Mouse (Mus musculus) v-Abl transformed pro-B cells (cell line): ENCODE data around the gene Prkcz.

Source experiments
- in situ Hi-C, 2 experiments: fragments of 400-800 bp; cut with MboI; formaldehyde crosslinking; loops; one replicate each; pipeline ENCODE4 v1.15.1; 2025; ENCODE audit not compliant: unreplicated experiment in 2 of 2

The Prkcz gene

DNA sequence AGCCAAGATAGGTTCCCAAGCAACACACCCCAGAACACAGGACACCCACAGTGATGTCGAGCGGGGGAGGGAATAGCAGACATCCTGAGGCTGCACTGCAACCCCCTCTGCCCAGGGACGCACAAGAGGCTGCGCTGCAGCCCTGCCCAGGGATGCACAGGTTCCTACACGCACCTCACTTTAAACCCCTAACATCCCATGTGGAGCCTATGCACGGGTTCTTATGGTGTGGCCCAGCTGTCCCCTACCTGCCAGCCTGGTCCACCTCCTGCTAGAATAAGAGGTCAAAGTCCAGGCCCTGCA is 147.5 kb downstream of the Prkcz start:
- in situ Hi-C loops: no loop called here

DNA sequence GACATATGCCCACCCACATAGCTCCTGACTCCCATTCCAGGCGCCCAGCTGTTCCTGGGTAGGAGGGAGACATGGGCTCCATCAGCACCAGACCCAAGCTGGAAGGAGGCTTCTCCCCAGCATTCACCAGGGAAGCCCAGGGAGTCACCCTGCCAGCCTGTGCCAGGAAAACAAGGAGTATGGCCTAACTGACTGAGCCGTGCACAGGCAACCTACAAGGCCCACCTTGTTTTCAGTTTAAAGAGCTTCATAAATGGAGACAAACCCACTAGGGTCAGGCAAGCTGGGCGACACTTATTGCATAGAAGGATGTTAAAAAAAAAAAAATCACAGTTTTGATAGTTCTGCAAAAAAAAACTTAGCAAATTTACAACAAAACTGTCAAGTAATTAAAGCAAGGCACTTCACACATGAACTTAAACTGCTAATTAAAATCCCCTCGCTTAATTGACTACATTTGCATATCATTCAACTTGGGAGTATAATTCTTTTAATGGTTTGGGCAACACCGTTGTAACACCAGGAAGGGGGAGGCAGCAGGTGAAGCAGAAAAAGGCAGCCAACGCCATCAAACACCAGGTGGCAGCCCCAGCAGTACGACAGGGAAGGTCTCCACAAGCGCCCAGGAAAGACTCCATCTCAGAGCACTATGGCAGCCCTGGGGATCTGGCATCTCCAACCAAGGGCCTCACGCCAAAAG is 148.0 kb downstream of the Prkcz start:
- in situ Hi-C loops: no loop called here
